Mouse (Mus musculus): ENCODE measurements around the gene Ush1c. TPM values are rescaled to one million over a fixed set of nuclear protein-coding genes. Genes with fewer than 3 reads are reported as not detected.

Ush1c gene
- polyA plus RNA-seq, 1 experiment from 2014 or later = 2.4 TPM

DNA sequence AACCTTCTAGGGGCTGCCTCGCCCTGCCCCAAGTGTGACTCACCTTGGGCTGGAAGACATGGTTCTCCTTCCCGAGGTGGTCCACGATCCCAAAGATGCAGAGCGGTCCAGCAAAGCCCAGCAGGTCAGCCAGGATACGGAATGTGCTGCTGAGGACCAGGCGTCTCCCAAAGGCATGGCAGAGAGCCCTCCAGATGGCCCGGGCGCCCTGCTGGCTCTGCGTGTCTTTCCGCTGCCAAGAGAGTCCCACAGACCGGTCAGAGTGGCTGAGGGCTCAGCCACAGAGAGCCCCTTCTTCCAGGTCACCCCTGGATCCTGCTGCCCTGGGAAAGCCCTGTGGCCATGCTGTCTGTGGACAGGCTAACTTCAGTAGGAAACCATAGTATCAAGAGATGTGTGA, 72.4 kb downstream of the Ush1c start:
- no peak overlapping the region for H3K9ac ChIP-seq
- no peak overlapping the region for H3K4me3 ChIP-seq
- no peaks in the 10 kb centered on the region for H3K9me3 ChIP-seq (replicated peaks)
- no peak overlapping the region for H3K4me2 ChIP-seq
- H3K27ac ChIP-seq (ENCODE audit: poor library complexity, severe bottlenecking) = no peak overlapping the region
- no peaks in the 10 kb centered on the region for H3K36me3 ChIP-seq
- 88% methylated on average over 11 of the region's 11 CpGs for WGBS
- no peak for ATAC-seq (ENCODE audit: insufficient number of reproducible peaks, low FRiP score)
- H3K4me1 ChIP-seq (replicated peaks) = peaks cover 17% of the 10 kb centered on the region
- no peaks in the 10 kb centered on the region for H3K27me3 ChIP-seq (replicated peaks)

DNA sequence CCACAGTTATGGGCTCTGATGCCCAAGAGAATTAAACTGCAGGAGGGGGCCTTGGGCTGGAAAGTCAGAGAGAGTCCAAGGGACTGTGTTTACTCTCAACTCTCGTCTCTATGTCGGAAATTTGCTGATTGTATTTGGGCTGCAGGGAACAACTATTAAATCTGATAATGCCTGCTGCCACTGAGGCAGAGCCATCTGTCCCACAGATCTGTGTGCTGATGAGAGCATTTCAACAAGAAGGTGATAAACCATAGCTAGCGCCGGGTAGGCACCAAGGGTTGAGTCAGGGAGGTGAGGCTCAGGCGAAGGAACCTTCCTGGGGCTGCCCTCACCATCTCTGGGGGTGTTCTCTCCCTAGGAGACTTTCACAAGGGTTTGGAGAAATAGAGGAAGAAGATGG, 75.6 kb downstream of the Ush1c start:
- Histone ChIP-seq H3K4me3 (no peak overlapping the region), H3K9ac (no peak overlapping the region), H3K27me3 (replicated peaks) (no peaks in the 10 kb centered on the region), H3K4me1 (replicated peaks) (peaks cover 17% of the 10 kb centered on the region), H3K36me3 (no peaks in the 10 kb centered on the region), H3K27ac (ENCODE audit: poor library complexity, severe bottlenecking) (peak overlapping the region; percentile 33; the same call in 1 of the 2 replicates), H3K9me3 (replicated peaks) (no peaks in the 10 kb centered on the region), H3K4me2 (0 out of 2 replicates have a peak overlapping the region, but pooled peaks have one; percentile 44)
- ATAC-seq (ENCODE audit: insufficient number of reproducible peaks, low FRiP score) = no peak
- 67% methylated on average over 5 of the region's 5 CpGs for WGBS

DNA sequence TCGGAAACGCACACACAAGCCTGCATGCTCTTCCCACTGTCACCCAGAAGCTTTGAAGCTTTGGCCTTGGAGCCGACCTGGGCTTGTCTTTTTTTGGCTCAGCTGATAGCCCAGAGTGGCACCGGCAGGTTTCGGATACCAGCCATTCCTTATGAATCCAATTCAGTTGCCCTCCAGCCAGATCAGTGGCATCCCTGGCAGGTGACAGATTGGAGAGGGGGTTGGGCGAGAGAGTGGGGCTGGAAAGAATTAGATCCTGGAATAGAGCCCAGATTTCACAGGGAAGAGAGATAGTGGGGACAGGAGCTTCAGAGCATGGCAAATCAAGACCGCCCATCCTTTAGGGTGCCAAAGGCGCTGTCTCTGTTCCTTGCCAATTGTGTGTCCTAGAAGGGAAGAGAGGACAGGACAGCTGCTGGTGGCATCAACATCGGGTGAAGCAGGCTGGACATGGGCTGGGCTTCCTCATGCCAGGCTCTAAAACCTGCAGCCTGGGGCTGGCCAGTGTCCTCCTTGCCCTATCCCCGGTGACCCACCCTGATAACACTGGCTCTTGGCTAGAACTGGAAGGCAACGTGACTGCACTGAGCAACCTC, 76.1 kb downstream of the Ush1c start:
- Histone ChIP-seq H3K4me2 (peak overlapping the region; percentile 44), H3K4me1 (replicated peaks) (peaks cover 17% of the 10 kb centered on the region), H3K4me3 (no peak overlapping the region), H3K27ac (ENCODE audit: poor library complexity, severe bottlenecking) (peak overlapping the region; percentile 33; the same call in 1 of the 2 replicates), H3K36me3 (no peaks in the 10 kb centered on the region), H3K9me3 (replicated peaks) (no peaks in the 10 kb centered on the region), H3K27me3 (replicated peaks) (no peaks in the 10 kb centered on the region), H3K9ac (no peak overlapping the region)
- no peak for ATAC-seq (ENCODE audit: insufficient number of reproducible peaks, low FRiP score)
- WGBS = 55% methylated on average over 11 of the region's 11 CpGs

DNA sequence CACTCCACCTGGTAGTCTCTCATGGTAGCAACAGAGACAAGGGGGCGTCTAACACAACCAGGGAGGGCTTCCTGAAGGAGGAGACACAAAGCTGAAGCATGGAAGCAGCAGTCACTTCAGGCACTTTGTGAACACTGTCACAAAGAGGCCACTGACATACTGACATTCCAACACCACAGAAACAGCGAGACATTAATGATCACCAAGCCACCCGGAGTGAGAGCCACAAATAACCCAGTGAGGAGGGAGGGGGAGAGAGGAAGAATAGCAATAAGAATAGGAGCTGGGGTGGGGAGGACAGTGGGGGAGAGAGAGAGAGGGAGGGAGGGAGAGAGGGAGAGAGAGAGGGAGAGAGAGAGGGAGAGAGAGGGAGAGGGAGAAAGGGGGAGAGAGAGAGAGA, 76.7 kb downstream of the Ush1c start:
- peak overlapping the region; percentile 33; the same call in 1 of the 2 replicates for H3K27ac ChIP-seq (ENCODE audit: poor library complexity, severe bottlenecking)
- H3K27me3 ChIP-seq (replicated peaks) = no peaks in the 10 kb centered on the region
- no peak overlapping the region for H3K9ac ChIP-seq
- H3K4me2 ChIP-seq = peak overlapping the region; percentile 44
- ATAC-seq (ENCODE audit: insufficient number of reproducible peaks, low FRiP score) = no peak; the same call in 1 of the 2 replicates
- no peaks in the 10 kb centered on the region for H3K36me3 ChIP-seq
- H3K4me3 ChIP-seq = no peak overlapping the region
- WGBS = 21% methylated on average over 3 of the region's 3 CpGs
- no peaks in the 10 kb centered on the region for H3K9me3 ChIP-seq (replicated peaks)
- H3K4me1 ChIP-seq (replicated peaks) = peaks cover 17% of the 10 kb centered on the region

DNA sequence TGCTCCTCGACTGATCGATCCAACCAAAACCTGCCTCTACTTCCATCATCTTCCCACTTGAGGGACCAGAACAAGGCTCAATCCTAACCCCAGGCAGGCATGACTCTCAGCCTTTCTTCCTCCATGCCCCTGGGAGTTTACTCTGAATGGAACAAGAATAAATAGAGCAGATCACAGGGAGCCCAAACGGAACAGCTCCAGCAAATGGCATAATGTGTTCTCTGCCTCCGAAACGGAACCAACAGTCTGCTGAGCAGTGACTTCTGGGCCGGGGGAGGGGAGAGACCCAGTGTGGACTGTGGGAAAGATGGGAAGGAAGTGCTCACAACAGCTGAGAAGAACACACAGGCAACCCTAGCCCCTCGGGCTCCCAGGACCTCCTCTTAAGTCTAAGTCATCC, 80.6 kb downstream of the Ush1c start:
- H3K36me3 ChIP-seq = no peaks in the 10 kb centered on the region
- H3K9me3 ChIP-seq (replicated peaks) = no peaks in the 10 kb centered on the region
- peaks cover 5% of the 10 kb centered on the region for H3K27me3 ChIP-seq (replicated peaks)
- no peak overlapping the region for H3K4me2 ChIP-seq
- H3K27ac ChIP-seq (ENCODE audit: poor library complexity, severe bottlenecking) = no peak overlapping the region
- H3K4me3 ChIP-seq = no peak overlapping the region
- peaks cover 16% of the 10 kb centered on the region for H3K4me1 ChIP-seq (replicated peaks)
- H3K9ac ChIP-seq = no peak overlapping the region
- ATAC-seq (ENCODE audit: insufficient number of reproducible peaks, low FRiP score) = no peak
- WGBS = 60% methylated on average over 7 of the region's 7 CpGs

DNA sequence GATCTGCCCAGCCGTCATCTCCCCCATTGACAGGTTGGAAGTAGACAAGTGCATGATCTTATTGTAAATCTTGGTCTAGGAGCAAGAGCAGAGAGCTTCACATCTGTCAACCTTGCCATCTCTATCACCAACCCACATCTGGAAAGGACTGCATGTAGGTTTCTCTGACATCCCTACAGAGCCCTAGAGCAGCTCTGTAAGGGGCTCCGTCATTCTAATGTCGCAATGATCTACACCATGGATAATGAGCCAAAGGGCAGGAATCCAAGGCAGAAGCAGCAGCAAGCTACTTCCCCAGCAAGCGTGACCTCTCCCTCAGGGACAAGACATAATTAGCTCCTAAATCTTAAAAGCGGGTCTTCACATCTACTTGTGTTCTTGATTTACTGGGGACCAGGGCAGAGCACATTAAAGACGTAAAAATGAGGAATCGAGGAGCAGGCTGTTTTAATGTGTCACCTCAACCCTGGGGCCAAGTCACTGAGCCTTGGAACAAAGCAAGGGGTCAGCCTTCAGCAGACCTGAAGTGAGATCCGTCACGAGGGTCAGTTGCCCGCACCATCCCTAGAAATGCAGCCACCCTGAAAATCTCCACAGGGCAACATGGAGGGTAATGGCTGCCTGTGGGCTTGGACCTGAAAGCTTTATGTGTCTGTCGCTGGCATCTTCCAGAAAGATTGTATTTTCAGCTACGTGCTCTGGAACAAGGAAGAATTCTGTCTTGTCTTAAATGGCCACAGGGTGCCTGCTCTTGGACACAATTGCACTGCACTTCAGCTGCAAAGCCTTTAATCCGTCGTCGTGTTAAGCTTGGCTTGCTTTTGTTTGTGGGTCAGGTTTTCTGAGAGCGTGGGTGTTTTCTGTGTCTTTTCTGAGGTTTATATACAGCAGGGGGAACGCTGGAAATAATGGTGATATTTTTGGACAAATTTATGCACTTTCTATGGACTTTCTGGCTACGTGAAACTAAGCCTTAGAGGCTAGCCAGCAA, 83.5 kb downstream of the Ush1c start:
- Histone ChIP-seq H3K27ac (ENCODE audit: poor library complexity, severe bottlenecking) (no peak overlapping the region), H3K27me3 (replicated peaks) (peaks cover 5% of the 10 kb centered on the region), H3K9ac (no peak overlapping the region), H3K4me1 (replicated peaks) (no peaks in the 10 kb centered on the region), H3K36me3 (no peaks in the 10 kb centered on the region), H3K4me2 (no peak overlapping the region), H3K4me3 (no peak overlapping the region), H3K9me3 (replicated peaks) (no peaks in the 10 kb centered on the region)
- no peak for ATAC-seq (ENCODE audit: insufficient number of reproducible peaks, low FRiP score)
- 79% methylated on average over 18 of the region's 18 CpGs for WGBS

DNA sequence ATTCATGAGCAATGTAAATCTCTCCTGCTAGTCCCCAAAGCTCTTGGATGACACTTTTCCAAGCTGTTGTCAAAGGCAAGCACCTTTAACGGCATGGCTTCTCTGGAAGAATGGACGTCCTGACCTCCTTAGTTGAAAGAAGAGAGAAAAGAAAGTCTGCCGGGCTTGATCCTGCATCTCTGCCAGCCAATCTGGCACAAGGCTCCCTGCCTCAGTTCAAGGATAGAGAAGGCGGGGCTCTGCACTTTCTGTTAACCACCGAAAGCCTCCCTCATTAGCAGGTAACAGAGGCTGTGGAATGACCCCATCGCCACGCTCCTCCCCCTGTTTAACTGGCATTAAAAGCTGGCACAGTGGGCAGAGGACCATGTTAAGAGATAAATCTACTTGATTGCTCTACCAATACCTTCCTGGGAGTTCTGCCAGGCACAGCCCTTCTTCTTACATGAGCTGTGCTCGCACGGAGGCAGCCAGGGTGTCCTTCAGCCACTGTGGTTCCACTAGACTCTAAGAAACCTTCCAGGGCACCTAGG, 85.4 kb downstream of the Ush1c start:
- no peak overlapping the region for H3K9ac ChIP-seq
- H3K27ac ChIP-seq (ENCODE audit: poor library complexity, severe bottlenecking) = no peak overlapping the region
- ATAC-seq (ENCODE audit: insufficient number of reproducible peaks, low FRiP score) = no peak
- 71% methylated on average over 9 of the region's 9 CpGs for WGBS
- no peak overlapping the region for H3K4me2 ChIP-seq
- no peak overlapping the region for H3K4me3 ChIP-seq
- H3K36me3 ChIP-seq = no peaks in the 10 kb centered on the region
- H3K27me3 ChIP-seq (replicated peaks) = peaks cover 5% of the 10 kb centered on the region
- no peaks in the 10 kb centered on the region for H3K9me3 ChIP-seq (replicated peaks)
- no peaks in the 10 kb centered on the region for H3K4me1 ChIP-seq (replicated peaks)

DNA sequence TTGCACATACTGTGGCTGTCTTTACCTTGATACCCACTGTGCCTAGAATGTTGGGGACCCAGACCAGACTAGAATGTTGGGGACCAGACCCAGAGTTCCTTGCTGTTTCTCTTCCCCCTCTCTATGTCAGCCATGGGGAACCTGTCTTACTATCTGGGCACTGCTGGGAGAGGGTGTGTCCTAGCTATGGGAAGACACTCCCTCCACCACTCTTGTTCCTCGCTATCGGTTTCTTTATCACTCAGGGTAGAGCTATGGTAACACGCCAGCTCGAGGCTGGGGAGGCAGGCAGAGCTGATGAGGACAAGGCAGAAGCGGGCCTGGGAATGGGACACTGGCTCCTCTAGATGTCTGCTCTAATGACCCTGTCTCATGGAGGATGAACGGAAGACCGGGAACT, 90.9 kb downstream of the Ush1c start:
- 49% methylated on average over 7 of the region's 7 CpGs for WGBS
- Histone ChIP-seq H3K27ac (ENCODE audit: poor library complexity, severe bottlenecking) (no peak overlapping the region), H3K36me3 (no peaks in the 10 kb centered on the region), H3K4me1 (replicated peaks) (no peaks in the 10 kb centered on the region), H3K9ac (no peak overlapping the region), H3K9me3 (replicated peaks) (no peaks in the 10 kb centered on the region), H3K4me2 (no peak overlapping the region), H3K27me3 (replicated peaks) (no peaks in the 10 kb centered on the region), H3K4me3 (no peak overlapping the region)
- ATAC-seq (ENCODE audit: insufficient number of reproducible peaks, low FRiP score) = no peak

DNA sequence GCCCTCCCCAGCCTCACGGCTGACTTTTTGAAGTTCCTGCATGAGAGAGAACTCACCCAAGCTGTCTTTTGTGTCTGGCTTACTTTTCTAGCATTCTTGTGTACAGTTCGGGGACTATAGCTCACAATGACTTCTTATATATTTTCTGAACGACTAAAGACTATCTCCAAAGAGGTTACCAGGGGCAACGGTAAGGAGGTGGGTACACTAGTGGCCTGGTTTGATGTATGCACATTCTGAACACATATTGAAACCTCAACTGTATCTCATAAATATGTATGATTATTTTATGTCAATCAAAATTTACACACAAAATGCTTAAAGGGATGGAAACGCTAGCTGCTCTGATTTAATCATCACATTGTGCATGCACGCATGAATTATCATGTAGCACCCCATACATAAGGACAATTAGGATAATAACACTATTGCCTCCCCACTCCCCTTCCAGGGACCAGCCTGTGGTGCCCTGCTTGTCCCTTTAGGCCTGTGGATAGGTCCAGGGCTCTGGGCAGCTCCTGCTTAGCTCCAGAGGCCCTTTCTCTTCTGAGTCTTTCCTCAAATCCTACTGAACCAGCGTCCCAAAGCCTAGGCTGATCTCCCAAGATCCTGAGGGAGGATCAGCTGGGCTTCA, 91.5 kb downstream of the Ush1c start:
- Histone ChIP-seq H3K4me2 (no peak overlapping the region), H3K36me3 (no peaks in the 10 kb centered on the region), H3K4me1 (replicated peaks) (no peaks in the 10 kb centered on the region), H3K9ac (no peak overlapping the region), H3K9me3 (replicated peaks) (no peaks in the 10 kb centered on the region), H3K27ac (ENCODE audit: poor library complexity, severe bottlenecking) (no peak overlapping the region), H3K27me3 (replicated peaks) (no peaks in the 10 kb centered on the region), H3K4me3 (no peak overlapping the region)
- no peak for ATAC-seq (ENCODE audit: insufficient number of reproducible peaks, low FRiP score)
- WGBS = 77% methylated on average over 7 of the region's 7 CpGs

All from heart, embryonic 12.5 days (tissue).